Mouse (Mus musculus) cortical plate, adult 2 months (tissue): Measurements from ENCODE around the gene Irgm2.

ENCODE experiments used
- CTCF ChIP-seq: fragments of 200-500 bp; IDR thresholded peaks from 2 replicates; pipeline ENCODE4 v1.5.1; 2011; ENCODE audit warnings: mild to moderate bottlenecking, control low read depth, low read length; ENCODE audit not compliant: insufficient read depth; ENCODE audit errors: extremely low read depth
- POLR2A ChIP-seq: fragments of 200-500 bp; IDR thresholded peaks from 2 replicates; pipeline ENCODE4 v1.6.1; 2011; ENCODE audit warnings: mild to moderate bottlenecking, low read length, control low read depth; ENCODE audit not compliant: insufficient read depth; ENCODE audit errors: extremely low read depth

DNA sequence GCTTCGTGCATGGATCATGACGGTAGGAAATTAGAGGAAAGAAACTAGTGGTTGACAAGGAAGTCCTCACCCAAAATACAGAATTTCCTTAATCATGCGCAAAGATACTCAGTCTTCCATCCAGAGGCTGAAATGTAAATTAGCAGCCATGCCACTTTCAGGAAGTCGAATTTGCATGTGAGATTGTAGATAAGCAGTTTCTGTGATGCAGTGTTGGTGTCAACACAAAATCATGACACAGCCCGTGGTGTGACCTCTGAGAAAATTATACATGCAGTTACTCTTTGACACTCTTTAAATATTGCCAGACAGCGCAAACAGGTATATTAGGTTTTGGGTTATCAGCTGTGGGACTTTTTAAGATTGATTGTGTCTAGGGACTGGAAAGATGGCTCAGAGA is 9.7 kb upstream of the Irgm2 start:
- TF ChIP-seq POLR2A (no peak), CTCF (no peak)
